Mouse (Mus musculus) liver, adult 2 months (tissue): ENCODE data around the gene Rpl13a.

Experiments used
- CTCF ChIP-seq: fragments of 200-500 bp; IDR thresholded peaks from 2 replicates; pipeline ENCODE4 v1.5.1; 2011; ENCODE audit warnings: low read depth, low read length, control low read depth
- POLR2A ChIP-seq: fragments of 200-500 bp; IDR thresholded peaks from 2 replicates; pipeline ENCODE4 v1.6.1; 2011; ENCODE audit warnings: low read length, control low read depth; ENCODE audit not compliant: insufficient read depth; ENCODE audit errors: extremely low read depth

DNA sequence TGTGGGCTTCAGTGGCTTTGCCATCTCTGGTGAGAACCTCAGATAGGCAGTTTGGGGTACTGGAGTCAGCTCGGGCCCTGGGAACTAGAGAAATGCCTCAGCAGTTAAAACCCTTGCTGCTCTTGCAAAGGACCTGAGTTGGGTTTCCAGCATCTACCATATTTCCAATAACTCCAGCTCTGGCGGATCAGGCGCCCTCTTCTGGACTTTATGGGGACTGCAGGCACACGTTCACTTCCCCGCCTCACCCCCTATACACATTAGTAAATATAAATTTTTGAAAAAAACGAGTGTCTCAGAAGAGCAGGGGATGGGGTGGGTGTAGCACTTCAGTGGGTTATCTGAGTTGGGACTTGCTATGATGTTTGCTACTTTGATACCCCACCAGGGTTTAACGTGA lies 44.4 kb upstream of the Rpl13a start:
- no peak for TF ChIP-seq POLR2A
- peak; percentile 47; the same call in 1 of the 2 replicates for TF ChIP-seq CTCF
